Mouse (Mus musculus): ENCODE results near the gene Ferd3l. TPM values are rescaled to one million over a fixed set of nuclear protein-coding genes. Genes with fewer than 3 reads are reported as not detected.

The Ferd3l gene
- polyA plus RNA-seq, 1 experiment from 2014 or later: not detected

- Histone ChIP-seq H3K4me3 (peak overlapping the region; percentile 50), H3K9me3 (replicated peaks) (no peaks in the 10 kb centered on the region), H3K27me3 (peaks cover 93% of the 10 kb centered on the region), H3K4me2 (peak overlapping the region; percentile 87), H3K4me1 (peaks cover 21% of the 10 kb centered on the region), H3K36me3 (ENCODE audit: poor library complexity, severe bottlenecking) (no peaks in the 10 kb centered on the region), H3K9ac (peak overlapping the region; percentile 63), H3K27ac (no peak overlapping the region)
- under 1% methylated on average over 55 of the region's 56 CpGs for WGBS
- ATAC-seq: peak; percentile 31
Observed at GRCm38 (mm10) chr12:33958241-33959194, 30.3 kb downstream of the Ferd3l start.

DNA sequence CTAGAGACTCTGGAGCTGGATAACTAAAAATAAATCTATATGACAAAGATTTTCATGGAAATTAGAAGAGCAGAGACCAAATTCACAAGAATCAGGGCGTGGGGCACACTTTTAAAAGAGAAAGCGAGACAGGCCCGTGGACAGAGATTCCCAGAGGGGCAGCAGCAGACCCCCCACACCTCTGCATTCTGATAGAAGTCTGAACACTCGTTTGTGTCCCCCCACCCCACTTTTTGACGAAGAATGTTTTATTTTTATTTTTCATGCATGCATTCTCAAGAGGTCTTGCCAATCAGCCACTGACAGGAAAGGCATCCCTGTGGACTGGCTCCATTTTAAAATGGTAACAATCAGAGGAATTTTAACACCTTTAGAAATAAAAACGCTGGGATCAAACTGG lies 31.0 kb downstream of the Ferd3l start:
- H3K9me3 ChIP-seq (replicated peaks): no peaks in the 10 kb centered on the region
- H3K4me2 ChIP-seq: no peak overlapping the region
- H3K27me3 ChIP-seq: peaks cover 94% of the 10 kb centered on the region
- no peak overlapping the region for H3K9ac ChIP-seq
- 2% methylated on average over 6 of the region's 6 CpGs for WGBS
- peaks cover 21% of the 10 kb centered on the region for H3K4me1 ChIP-seq
- H3K27ac ChIP-seq: no peak overlapping the region
- ATAC-seq: no peak
- H3K36me3 ChIP-seq (ENCODE audit: poor library complexity, severe bottlenecking): no peaks in the 10 kb centered on the region
- no peak overlapping the region for H3K4me3 ChIP-seq

- no peak overlapping the region for H3K27ac ChIP-seq
- 2% methylated on average over 3 of the region's 3 CpGs for WGBS
Observed at GRCm38 (mm10) chr12:33959846-33960245, 31.6 kb downstream of the Ferd3l start.

DNA sequence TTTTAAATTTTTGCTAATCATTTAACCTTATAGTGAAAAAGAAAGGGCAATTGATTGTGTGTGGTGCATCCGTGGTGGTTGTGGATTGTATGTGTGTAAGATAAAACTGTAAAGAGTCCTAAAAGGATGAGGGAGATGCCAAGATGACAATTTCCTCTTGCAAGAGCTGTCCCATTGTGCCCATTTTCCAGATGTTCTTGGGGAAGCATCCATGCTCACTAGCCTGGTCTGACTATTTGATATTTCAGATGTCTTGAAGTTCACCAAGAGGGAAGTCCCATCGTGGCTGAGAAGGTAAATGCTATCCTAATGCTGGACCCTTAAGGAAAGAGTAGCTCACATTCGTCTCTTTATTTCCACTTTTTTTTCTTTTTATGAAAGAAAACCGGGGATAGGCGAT lies 32.8 kb downstream of the Ferd3l start:
- no peak overlapping the region for H3K9ac ChIP-seq
- H3K27ac ChIP-seq: no peak overlapping the region
- no peaks in the 10 kb centered on the region for H3K36me3 ChIP-seq (ENCODE audit: poor library complexity, severe bottlenecking)
- no peak overlapping the region for H3K4me3 ChIP-seq
- H3K9me3 ChIP-seq (replicated peaks): no peaks in the 10 kb centered on the region
- peaks cover 21% of the 10 kb centered on the region for H3K4me1 ChIP-seq
- no peak overlapping the region for H3K4me2 ChIP-seq
- no peak for ATAC-seq
- WGBS: 9% methylated on average over 5 of the region's 5 CpGs
- peaks cover 94% of the 10 kb centered on the region for H3K27me3 ChIP-seq

More at GRCm38 (mm10) chr12:33959846-33960245, 31.6 kb downstream of the Ferd3l start:
- no peak overlapping the region for H3K9ac ChIP-seq
- peaks cover 21% of the 10 kb centered on the region for H3K4me1 ChIP-seq
- no peak overlapping the region for H3K4me2 ChIP-seq
- no peaks in the 10 kb centered on the region for H3K9me3 ChIP-seq (replicated peaks)
- ATAC-seq: no peak
- H3K27me3 ChIP-seq: peaks cover 95% of the 10 kb centered on the region
- H3K4me3 ChIP-seq: no peak overlapping the region
- H3K36me3 ChIP-seq (ENCODE audit: poor library complexity, severe bottlenecking): no peaks in the 10 kb centered on the region

- 2% methylated on average over 17 of the region's 17 CpGs for WGBS
- Histone ChIP-seq H3K36me3 (ENCODE audit: poor library complexity, severe bottlenecking) (no peaks in the 10 kb centered on the region), H3K4me2 (peak overlapping the region; percentile 10; the same call in 1 of the 2 replicates), H3K27me3 (peaks cover 94% of the 10 kb centered on the region), H3K9me3 (replicated peaks) (no peaks in the 10 kb centered on the region), H3K4me3 (no peak overlapping the region), H3K27ac (no peak overlapping the region), H3K4me1 (peaks cover 23% of the 10 kb centered on the region), H3K9ac (no peak overlapping the region)
- no peak for ATAC-seq
Observed at GRCm38 (mm10) chr12:33962118-33962772, 34.0 kb downstream of the Ferd3l start.

DNA sequence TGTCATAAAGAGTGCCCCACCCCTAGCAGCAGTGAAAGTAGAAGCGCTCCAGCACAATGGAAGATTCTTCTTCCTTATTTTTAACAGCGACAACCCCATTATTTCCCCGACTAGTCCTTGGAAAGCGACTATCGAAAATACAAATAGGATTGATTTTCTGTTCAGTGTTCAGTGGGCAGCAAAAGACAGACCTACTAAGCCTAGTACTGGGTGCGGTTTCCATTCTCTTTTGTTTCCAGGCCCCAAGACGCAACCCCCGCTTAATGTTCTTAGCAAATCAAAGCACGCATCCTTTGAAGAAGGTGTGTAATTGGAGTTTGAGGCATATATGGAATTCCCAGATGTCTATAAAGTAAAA lies 34.5 kb downstream of the Ferd3l start:
- no peaks in the 10 kb centered on the region for H3K9me3 ChIP-seq (replicated peaks)
- ATAC-seq: no peak
- H3K36me3 ChIP-seq (ENCODE audit: poor library complexity, severe bottlenecking): no peaks in the 10 kb centered on the region
- H3K27me3 ChIP-seq: peaks cover 94% of the 10 kb centered on the region
- H3K4me2 ChIP-seq: no peak overlapping the region
- H3K4me3 ChIP-seq: no peak overlapping the region
- H3K4me1 ChIP-seq: peaks cover 23% of the 10 kb centered on the region
- 2% methylated on average over 9 of the region's 9 CpGs for WGBS
- H3K9ac ChIP-seq: no peak overlapping the region
- no peak overlapping the region for H3K27ac ChIP-seq

DNA sequence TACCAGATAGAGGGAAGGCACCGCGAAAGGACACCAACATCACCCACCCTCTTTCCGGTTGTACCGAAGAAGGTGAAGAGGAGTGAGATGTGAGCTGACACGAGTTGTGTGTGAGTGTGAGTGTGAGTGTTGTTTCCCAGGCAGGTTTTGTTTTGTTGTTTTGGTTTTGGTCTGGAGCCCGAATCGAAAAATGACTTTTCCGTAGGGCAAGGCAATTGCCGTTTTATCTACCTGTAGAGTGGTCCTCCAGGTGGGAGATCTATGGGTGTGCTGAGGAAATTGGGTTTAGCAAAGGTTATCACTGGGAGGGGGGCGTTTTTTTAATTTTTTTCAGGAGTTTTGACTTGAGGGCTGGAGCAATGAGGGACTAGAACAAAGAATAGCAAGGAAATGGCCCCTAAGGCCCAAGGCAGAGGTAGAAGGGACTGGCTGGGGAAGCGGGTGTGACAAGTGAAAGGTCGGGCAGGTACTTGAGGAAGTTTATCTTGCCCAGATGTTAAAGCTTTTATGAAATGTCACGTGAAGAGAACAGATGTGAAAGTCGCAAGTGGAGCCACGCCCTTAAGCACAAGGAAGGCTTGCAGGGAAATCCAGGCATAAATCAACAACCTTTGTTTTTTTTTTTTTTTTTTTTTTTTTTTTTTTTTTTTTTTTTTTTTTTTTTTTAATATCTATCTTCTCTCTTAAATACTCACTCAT lies 35.6 kb downstream of the Ferd3l start:
- 2% methylated on average over 15 of the region's 15 CpGs for WGBS
- no peak overlapping the region for H3K4me3 ChIP-seq
- no peak overlapping the region for H3K4me2 ChIP-seq
- H3K27me3 ChIP-seq: peaks cover 94% of the 10 kb centered on the region
- no peak for ATAC-seq
- no peaks in the 10 kb centered on the region for H3K36me3 ChIP-seq (ENCODE audit: poor library complexity, severe bottlenecking)
- no peaks in the 10 kb centered on the region for H3K9me3 ChIP-seq (replicated peaks)
- H3K9ac ChIP-seq: no peak overlapping the region
- H3K4me1 ChIP-seq: peaks cover 22% of the 10 kb centered on the region; the same call in 1 of the 2 replicates
- H3K27ac ChIP-seq: no peak overlapping the region

GRCm38 (mm10) chr12:33964427-33964826 lies 36.2 kb downstream of the Ferd3l start:
- Histone ChIP-seq H3K9me3 (replicated peaks) (no peaks in the 10 kb centered on the region), H3K27ac (no peak overlapping the region), H3K4me3 (no peak overlapping the region), H3K4me1 (peaks cover 22% of the 10 kb centered on the region; the same call in 1 of the 2 replicates), H3K9ac (no peak overlapping the region), H3K36me3 (ENCODE audit: poor library complexity, severe bottlenecking) (no peaks in the 10 kb centered on the region), H3K27me3 (peaks cover 94% of the 10 kb centered on the region), H3K4me2 (no peak overlapping the region)
- ATAC-seq: no peak
- WGBS: 3% methylated on average over 2 of the region's 2 CpGs

- ATAC-seq: no peak
- H3K4me1 ChIP-seq: peaks cover 22% of the 10 kb centered on the region; the same call in 1 of the 2 replicates
- peaks cover 97% of the 10 kb centered on the region for H3K27me3 ChIP-seq
- H3K9me3 ChIP-seq (replicated peaks): no peaks in the 10 kb centered on the region
- H3K9ac ChIP-seq: no peak overlapping the region
- no peak overlapping the region for H3K27ac ChIP-seq
- H3K4me3 ChIP-seq: no peak overlapping the region
- no peaks in the 10 kb centered on the region for H3K36me3 ChIP-seq (ENCODE audit: poor library complexity, severe bottlenecking)
- WGBS: 2% methylated on average over 5 of the region's 5 CpGs
- H3K4me2 ChIP-seq: no peak overlapping the region
Observed at GRCm38 (mm10) chr12:33965661-33966360, 37.6 kb downstream of the Ferd3l start.

- Histone ChIP-seq H3K4me1 (peaks cover 22% of the 10 kb centered on the region; the same call in 1 of the 2 replicates), H3K27me3 (peaks cover 97% of the 10 kb centered on the region), H3K36me3 (ENCODE audit: poor library complexity, severe bottlenecking) (no peaks in the 10 kb centered on the region), H3K9me3 (replicated peaks) (no peaks in the 10 kb centered on the region), H3K9ac (no peak overlapping the region), H3K4me3 (peak overlapping the region; percentile 13), H3K4me2 (peak overlapping the region; percentile 23), H3K27ac (no peak overlapping the region)
- WGBS: under 1% methylated on average over 35 of the region's 35 CpGs
- ATAC-seq: no peak
Observed at GRCm38 (mm10) chr12:33966490-33967415, 38.5 kb downstream of the Ferd3l start.

- under 1% methylated on average over 21 of the region's 21 CpGs for WGBS
- H3K9ac ChIP-seq: no peak overlapping the region
Observed at GRCm38 (mm10) chr12:33967514-33967913, 39.3 kb downstream of the Ferd3l start.

More at GRCm38 (mm10) chr12:33967514-33967913, 39.3 kb downstream of the Ferd3l start:
- H3K27ac ChIP-seq: no peak overlapping the region
- peaks cover 95% of the 10 kb centered on the region for H3K27me3 ChIP-seq
- no peak overlapping the region for H3K4me3 ChIP-seq
- no peaks in the 10 kb centered on the region for H3K9me3 ChIP-seq (replicated peaks)
- H3K4me1 ChIP-seq: peaks cover 22% of the 10 kb centered on the region; the same call in 1 of the 2 replicates
- H3K36me3 ChIP-seq (ENCODE audit: poor library complexity, severe bottlenecking): no peaks in the 10 kb centered on the region
- H3K4me2 ChIP-seq: peak overlapping the region; percentile 23
- peak; percentile 60 for ATAC-seq

All from forebrain, embryonic 13.5 days (tissue).